Mouse (Mus musculus): ENCODE measurements around the gene Reps2. TPM values are rescaled to one million over a fixed set of nuclear protein-coding genes. Genes with fewer than 3 reads are reported as not detected.

The Reps2 gene
- polyA plus RNA-seq, 1 experiment from 2014 or later, result 0.09 TPM

Other genes with a start within 250 kb of the Reps2 start
- gene Rbbp7, start 116.8 kb upstream of the Reps2 start, polyA plus RNA-seq (2016; fragmentation: Nextera tagmentation; extraction: Ambion mirVana), result 416 and 428 TPM in 2 replicates
- gene Txlng, start 185.8 kb upstream of the Reps2 start, polyA plus RNA-seq (2016; fragmentation: Nextera tagmentation; extraction: Ambion mirVana), result 16.9 and 18.1 TPM in 2 replicates
- gene Syap1, start 244.8 kb upstream of the Reps2 start, polyA plus RNA-seq (2016; fragmentation: Nextera tagmentation; extraction: Ambion mirVana), result 19.4 and 20.3 TPM in 2 replicates